Mouse (Mus musculus) right cerebral cortex, postnatal 10 days (tissue): ENCODE results near the gene Srsf10.
A peak's percentile ranks its signal among the peaks of the same experiment; 100 is the strongest.

ENCODE experiments used
- DNase-seq, 2 experiments: peaks; one replicate each; pipeline ENCODE4 v3.0.0; 2021; ENCODE audit warnings: low spot score in 2 of 2

The Srsf10 gene

GRCm38 (mm10) chr4:135855080-135855479 is 467 bp upstream of the Srsf10 start:
- no peak for DNase-seq

DNA sequence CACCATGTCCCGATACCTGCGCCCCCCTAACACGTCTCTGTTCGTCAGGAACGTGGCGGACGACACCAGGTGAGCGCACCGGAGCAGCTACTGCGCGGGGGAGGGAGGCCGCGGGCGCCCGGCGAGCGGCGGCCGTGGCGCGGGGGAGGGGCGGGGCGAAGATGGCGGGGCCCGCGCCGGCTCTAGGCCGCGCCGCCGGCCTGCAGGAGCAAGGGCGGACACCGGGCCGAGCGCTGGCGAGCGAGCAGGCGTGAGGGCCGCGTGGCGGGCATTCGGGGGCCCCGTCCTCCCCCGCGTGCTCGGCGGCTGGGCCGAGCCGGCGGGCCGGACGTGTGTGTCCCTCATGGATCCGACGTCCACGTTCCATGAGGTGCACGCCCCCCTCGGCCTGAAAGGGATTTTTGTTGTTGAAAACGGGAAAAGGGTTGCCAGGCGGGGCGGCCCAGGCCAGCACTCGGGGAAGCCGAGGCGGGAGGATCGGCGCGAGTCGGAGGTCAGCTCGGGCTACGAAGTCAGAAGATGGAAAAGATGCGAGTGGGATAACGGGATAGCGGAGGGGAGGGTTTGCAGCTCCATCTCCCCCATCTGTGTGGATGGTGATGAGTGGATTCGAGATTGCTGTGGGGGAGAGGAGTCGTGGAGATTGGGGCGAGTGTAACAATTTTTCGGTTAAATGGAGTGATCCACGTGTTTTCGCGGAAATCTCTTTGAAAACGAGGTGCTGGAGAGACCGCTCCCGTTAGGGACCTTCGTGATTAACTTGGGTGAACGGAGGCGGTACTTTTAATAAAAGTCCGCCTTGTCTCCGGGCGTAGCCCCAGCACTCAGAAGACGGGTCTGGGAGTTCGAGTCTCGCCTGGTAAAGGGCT is 910 bp downstream of the Srsf10 start:
- peak; percentile 78 to 79 for DNase-seq

DNA sequence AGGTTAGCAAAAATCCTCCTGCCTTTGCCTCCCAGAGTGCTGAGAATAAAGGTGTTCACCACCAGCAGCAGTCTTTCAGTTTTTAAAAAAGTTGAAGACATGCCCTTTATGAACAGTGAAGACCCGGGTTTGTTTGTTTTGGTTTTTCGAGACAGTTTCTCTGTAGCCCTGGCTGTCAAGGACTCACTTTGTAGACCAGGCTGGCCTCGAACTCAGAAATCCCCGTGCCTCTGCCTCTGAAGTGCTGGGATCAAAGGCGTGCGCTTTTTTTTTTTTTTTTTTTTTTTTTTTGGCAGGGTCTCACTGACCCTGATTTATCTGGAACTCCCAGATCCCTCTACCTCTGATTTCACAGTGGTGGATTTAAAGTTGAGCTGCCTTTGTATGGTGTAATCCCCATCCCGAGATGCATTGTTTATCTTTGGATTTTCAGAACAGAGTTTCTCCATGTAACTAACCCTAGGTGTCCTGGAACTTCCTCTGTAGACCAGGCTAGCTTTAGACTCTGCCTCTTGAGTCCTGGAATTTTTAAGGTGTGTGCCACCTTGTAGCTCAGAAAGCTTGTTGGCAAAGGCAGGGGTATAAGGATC is 2.1 kb downstream of the Srsf10 start:
- DNase-seq = no peak

DNA sequence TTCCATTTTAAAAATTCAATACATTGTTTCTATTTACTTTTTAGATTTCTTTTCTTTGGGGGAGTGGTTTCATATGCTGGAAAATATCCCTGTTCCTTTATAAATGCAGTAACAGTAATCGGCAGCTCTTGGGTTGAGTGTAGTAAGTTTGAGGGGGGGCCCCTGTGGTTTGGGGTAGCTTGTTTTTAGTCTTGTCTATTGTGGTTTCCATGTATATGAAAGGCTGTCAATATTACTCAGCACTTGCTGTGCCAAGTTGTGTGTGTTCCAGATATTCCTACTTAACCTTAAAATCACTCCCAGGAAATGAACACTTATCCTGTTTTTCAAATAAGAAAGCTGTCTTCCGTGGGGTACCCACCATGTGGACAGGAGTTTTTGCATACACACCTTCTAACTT is 13.4 kb downstream of the Srsf10 start:
- peak in 1 of 2 experiments; percentile 18 for DNase-seq

GRCm38 (mm10) chr4:135870227-135871023 is 14.9 kb downstream of the Srsf10 start:
- DNase-seq = no peak

DNA sequence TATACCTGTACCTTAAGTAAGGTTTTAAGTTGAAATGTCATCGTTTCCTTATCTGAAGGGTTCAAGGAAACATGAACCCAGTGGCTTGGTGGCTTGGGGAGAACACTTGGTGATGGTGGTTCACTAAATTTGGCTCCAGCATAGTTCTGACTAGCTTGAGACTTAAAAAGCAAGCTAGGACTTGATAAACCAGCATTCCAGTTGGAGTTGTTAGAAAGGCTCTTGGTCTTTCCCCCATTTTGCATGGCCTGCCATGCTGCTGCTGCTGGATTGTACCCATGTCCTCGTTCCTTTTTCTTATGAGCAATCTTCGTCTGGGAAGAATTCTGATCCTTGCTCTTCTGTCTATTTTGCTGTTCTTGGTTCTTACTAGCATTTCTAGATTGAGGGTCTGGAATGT is 16.5 kb downstream of the Srsf10 start:
- no peak for DNase-seq

DNA sequence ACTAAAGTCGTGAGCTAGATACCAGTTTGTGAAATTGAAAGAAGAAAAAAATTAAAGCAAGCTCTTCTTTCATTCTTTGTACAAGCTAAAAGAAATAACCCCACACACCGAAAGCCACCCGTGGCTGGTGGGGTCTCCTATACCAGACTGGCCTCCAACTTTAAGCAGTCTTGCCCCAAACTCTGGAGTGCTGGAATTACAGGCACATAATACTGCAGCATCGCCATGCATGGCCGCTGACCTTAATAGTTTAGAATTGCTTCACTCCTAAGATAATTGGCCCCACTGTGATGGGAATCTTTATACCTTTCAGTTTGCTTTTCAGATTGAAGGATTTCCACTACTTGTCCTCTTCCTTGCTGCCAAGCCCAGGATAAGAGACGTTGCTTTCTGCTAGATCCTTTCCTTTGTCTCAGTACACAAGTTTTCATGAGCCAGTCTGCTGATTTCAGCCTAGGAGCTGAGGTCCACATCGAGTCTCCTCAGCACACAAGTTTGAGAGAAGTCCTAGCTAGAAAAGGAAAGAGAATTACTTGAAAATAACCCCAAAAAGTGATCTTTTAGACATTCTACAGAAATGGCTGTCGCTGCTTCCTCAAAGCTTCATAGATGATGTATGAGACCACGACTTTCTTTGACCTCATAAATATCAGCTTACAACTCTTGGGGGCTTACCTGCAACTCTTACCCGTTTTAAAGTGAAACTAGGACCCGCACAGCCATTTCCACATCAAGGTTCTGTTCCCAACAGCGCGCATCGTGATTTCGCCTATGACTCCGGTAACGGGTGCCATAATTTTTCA is 17.2 kb downstream of the Srsf10 start:
- no peak for DNase-seq

- peak; percentile 96 for DNase-seq
Observed at GRCm38 (mm10) chr4:135873526-135874202, 18.1 kb downstream of the Srsf10 start, which contains the start of gene Pnrc2. Gene Pnrc2, minus strand, starts transcription at chr4:135873850.

DNA sequence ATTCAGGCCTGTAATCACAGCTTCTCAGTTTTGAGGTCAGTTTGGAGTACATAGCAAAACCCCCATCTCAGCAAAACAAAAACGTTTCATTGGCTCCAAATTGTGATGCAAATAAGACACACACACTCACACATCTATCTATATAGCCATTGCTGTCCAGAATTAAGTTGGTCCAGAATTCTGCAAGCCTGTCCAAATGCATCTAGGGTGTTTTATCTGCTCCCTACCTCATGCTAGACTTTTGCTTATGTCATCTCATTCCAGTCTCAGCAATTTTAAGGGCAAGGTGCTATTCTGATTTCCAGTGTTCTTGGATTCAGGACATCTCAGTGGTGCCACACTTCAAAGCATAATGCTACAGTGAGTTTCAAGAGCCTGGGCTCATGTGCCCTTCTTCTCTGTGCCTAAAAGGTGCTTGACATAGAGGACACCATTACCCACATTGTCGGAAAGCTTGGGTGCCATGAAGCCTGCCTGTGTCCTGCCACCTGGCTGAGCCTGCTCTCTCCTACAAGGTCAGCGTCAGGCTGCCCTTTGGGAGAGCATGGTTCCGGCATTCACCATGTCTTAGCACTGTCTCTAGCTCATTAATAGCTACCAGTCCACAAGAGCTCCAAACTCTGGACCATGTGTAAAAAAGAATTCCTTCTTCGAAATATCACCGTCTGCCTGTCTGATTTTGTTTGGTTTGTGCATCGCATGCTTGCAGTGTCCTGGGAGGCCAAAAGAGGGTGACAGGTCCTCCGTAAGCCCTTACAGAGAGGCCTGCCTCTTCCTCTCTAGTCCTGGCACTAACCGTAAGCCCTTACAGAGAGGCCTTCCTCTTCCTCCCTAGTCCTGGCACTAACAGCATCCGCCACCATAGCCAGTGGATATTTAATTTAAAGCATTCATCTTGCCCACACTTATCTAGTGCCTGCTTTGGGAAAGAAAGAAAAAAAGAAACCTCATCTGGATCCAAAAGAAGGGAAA is 19.3 kb downstream of the Srsf10 start:
- peak in 1 of 2 experiments; percentile 28 for DNase-seq

DNA sequence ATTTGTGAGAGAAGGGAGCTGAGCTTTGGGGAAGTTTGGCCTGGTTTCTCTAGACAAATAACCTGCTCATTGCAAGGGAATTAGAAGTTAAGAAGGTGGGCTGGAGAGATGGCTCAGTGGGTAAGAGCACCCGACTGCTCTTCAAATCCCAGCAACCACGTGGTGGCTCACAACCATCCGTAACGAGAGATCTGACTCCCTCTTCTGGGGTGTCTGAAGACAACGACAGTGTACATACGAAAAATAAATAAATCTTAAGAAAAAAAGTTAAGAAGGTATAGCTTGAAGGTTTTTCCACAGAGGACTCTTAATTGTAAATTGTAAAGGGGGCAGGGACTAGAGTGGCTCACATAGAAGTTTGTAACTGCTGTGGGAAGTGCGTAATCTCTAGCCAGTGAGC is 20.0 kb downstream of the Srsf10 start:
- peak in 1 of 2 experiments; percentile 45 for DNase-seq

DNA sequence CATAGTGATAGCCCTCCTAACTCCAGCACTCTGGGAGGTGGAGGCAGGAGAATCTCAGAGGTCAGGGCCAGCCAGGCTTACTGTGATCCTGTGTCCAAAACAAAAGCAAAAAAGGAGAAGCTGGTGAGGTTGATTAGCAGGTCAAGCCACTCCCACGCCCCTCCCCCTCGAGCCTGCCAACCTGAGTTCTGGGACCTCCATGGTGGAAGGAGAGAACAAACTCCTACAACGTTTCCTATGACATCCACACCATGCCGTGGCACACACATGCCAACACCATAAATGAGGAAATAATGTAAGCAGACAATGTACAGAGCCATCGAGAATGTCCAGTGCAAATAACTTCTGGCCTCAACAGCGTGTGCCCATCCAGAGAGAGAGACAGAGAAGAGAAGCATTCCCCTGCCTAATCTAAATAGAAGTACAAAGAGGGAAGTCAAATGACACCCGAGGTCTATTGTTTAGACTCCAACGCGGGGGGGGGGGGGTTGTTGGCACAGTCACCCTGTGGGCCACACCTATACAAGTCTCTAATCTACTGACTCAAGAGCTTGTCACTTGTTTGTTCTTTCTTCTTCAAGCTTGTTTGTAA is 20.5 kb downstream of the Srsf10 start:
- DNase-seq = peak; percentile 69

DNA sequence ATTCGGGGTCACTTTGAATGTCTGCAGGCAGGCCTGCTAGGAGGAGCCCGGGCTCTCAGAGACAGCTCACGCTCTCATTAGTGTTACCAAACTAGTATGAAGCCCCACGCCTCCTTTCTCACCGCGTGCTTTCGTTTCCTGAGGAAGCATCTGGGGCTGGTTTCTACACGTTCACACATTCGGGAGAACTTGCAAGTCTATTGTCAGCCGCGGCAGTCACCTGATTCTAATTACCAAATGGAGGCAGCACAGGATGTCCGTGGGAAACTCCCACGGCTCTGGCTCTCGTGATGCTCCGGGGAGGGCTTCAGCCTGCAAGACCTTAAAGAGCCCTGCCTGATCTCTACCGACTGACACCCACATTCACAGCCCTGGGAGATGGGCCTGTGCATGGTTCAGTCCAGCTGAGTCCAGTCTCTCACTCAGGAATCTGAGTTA is 21.1 kb downstream of the Srsf10 start:
- peak; percentile 77 to 87 for DNase-seq

DNA sequence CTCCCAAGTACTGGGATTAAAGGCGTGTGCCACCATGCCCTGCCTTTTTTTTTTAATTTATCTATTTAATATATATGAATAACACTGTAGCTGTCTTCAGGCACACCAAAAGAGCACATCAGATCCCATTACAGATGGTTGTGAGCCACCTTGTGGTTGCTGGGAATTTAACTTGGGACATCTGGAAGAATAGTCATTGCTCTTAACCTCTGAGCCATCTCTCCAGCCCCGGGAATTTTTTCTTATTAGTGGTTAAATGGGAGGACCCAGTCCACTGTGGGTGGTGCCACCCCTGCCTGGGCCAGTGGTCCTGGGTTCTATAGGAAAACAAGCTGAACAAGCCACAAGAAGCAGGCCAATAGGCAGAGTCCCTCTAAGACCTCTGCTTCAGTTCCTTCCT is 22.2 kb downstream of the Srsf10 start:
- DNase-seq = peak in 1 of 2 experiments; percentile 43

DNA sequence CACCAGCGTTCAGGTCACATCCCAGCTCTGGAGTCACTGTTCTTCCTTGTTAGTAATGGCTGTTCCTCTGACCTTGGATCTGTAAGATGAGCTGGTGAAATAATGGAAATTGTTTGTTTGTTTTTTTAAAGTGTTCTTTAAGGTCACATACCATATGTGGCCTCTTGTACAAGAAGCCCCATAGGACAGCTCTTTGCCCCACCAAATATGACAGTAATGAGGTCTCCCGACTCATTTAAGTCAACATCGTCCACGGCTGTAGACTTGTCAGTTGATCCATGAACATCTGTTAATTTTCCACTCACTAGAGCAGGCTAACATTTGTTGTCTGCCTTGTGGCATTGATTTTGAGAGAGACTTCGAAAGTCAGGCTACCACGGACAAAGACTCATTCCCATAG is 23.5 kb downstream of the Srsf10 start:
- no peak for DNase-seq

GRCm38 (mm10) chr4:135880018-135880417 is 24.5 kb downstream of the Srsf10 start:
- peak in 1 of 2 experiments; percentile 22 for DNase-seq

- DNase-seq = no peak
Observed at GRCm38 (mm10) chr4:135880576-135880975, 25.0 kb downstream of the Srsf10 start.

DNA sequence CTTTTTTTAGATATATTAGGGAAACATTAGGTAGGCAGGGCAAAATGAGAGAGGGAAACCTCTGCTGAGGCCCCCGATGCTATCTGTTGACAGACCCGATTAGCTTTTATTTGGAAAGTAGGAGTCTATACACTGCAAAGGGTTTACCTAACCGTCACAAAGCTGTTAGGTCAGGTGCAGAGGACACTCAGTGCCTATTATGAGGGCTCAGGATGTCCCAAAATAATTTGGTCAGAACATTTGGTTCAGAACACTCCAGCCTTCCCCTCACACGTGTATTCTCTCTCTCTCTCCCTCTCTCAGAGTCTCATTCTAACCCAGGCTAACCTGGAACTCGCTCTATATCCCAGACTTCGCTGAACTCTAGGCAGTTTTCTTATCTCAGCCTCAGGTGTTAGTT is 26.5 kb downstream of the Srsf10 start:
- DNase-seq = no peak

DNA sequence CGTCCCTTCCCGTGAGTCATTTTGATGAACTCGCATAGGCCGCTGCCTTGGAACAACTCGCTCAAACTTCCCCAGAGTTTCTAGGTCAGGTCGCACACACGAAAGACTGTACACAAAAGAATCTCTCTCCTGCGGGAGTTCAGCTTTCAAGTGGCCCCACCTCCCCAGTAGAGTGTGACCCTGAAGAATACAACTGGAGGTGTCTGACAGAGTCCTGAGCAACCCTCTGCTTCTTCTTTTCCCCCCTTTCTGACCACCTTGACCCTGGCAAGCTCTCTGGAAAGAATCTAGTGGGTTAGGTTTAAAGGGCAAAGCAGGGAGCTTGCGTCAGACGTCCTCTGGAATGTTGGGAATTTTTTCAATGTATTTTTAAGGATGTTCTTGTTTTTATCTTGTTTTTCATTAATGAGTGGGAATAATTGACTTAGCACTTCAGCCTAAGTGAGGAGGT is 27.9 kb downstream of the Srsf10 start:
- DNase-seq = no peak

DNA sequence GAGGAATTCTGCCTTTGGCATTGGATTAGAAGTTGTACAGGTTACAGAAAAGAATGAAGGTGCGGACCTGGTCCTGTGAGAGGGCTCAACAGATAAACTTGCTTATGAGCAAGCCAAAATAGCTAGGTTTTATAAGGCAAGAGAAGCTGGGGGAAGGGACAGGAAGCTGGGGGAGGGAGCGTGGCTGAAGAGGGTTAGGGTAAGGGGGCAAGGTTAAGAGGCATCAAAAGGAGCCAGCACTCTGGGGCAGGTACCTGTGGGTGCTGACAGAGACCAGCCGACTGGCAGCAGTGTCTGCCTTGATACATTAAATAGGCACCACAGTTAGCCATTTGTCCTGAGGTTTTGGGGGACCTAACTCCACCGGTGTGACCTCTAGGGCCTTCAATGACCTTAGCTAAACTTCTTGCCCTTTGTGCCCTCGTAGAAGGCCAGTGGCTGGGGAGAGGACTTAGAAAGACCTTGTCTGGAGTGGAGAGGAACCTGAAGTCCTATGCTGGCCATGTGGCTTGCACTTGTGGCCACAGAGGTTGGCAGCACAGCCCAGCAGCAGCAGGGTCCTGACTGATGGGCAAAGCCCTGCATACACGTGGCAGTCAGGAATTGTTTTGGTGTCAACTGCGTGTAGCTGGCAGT is 28.5 kb downstream of the Srsf10 start:
- no peak for DNase-seq
